Mouse (Mus musculus) stomach, embryonic 16.5 days (tissue): ENCODE data around the gene Pmpca. TPM values are rescaled to one million over a fixed set of nuclear protein-coding genes. Genes with fewer than 3 reads are reported as not detected.
A peak's percentile ranks its signal among the peaks of the same experiment; 100 is the strongest.

Experiments used
- ATAC-seq: fragments of 200-750 bp; cut with Nextera tagmentation; 2 replicates; pipeline ENCODE4 v1.8.0; 2017; ENCODE audit warnings: moderate number of reproducible peaks, moderate TSS enrichment; ENCODE audit not compliant: insufficient read depth, low FRiP score
- H3K27ac ChIP-seq: fragments of 300-500 bp; sonication (generic); 2 replicates; pipeline ENCODE4 v1.5.1; 2014; ENCODE audit warnings: low read length
- H3K27me3 ChIP-seq: fragments of 300-500 bp; sonication (generic); 2 replicates; pipeline ENCODE4 v1.6.1; 2014; ENCODE audit warnings: low read length, control low read depth, mixed read lengths; ENCODE audit not compliant: control insufficient read depth, insufficient read depth
- H3K36me3 ChIP-seq: fragments of 300-500 bp; sonication (generic); 2 replicates; pipeline ENCODE4 v1.6.1; 2014; ENCODE audit warnings: low read length; ENCODE audit not compliant: control insufficient read depth, insufficient read depth
- H3K4me1 ChIP-seq: fragments of 300-500 bp; sonication (generic); 2 replicates; pipeline ENCODE4 v1.6.1; 2014; ENCODE audit warnings: low read length, control low read depth, mixed read lengths; ENCODE audit not compliant: control insufficient read depth, insufficient read depth
- H3K4me2 ChIP-seq: fragments of 300-500 bp; sonication (generic); 2 replicates; pipeline ENCODE4 v1.6.1; 2014; ENCODE audit warnings: low read depth, low read length, mixed read lengths
- H3K4me3 ChIP-seq: fragments of 300-500 bp; sonication (generic); replicated peaks from 2 replicates; pipeline ENCODE4 v1.5.1; 2014; ENCODE audit warnings: mild to moderate bottlenecking, low read length
- H3K9ac ChIP-seq: fragments of 300-500 bp; sonication (generic); 2 replicates; pipeline ENCODE4 v1.6.1; 2014; ENCODE audit warnings: low read length
- H3K9me3 ChIP-seq: fragments of 300-500 bp; sonication (generic); replicated peaks from 2 replicates; pipeline ENCODE4 v1.6.1; 2016; ENCODE audit warnings: low read length, control low read depth; ENCODE audit not compliant: control insufficient read depth
- WGBS: fragments of 180-500 bp; shearing (Covaris S2); extraction: QIAGEN DNeasy Blood & Tissue Kit; methylation state at CpG from one replicate; pipeline ENCODE4 v1.1.7; 2014; 5-methylcytosine and 5-hydroxymethylcytosine counted together
- polyA plus RNA-seq: library from polyadenylated mRNA; unstranded; fragments of >200 nt; fragmentation: Nextera tagmentation; extraction: Ambion mirVana; gene quantifications from 2 replicates; pipeline ENCODE4 v1.2.1, GENCODE M21; 2015

Gene Pmpca
- polyA plus RNA-seq, 1 experiment from 2014 or later: 97.0 TPM

DNA sequence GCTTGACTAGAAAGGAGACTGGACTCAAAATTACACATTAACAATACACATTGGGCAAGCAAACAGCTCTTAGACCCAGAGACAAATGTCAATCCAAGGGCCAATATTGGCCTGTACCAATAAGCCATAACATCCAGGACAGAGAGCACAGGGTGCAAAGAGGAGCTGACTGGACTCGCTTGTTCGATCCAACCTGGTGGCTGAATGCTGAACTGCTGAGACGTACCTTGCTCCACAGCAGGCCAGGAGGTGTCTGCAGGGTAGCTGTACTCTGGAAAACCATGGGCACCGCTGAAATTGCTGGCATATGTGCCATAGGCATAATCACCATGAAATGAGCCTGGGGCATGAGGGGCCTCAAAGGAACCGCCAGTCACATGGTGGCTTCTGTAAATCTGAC lies 40.7 kb downstream of the Pmpca start:
- no peaks in the 10 kb centered on the region for H3K4me1 ChIP-seq
- H3K27ac ChIP-seq: no peak overlapping the region
- H3K4me3 ChIP-seq: no peak overlapping the region
- 93% methylated on average over 5 of the region's 5 CpGs for WGBS
- peaks cover 45% of the 10 kb centered on the region for H3K36me3 ChIP-seq
- no peak overlapping the region for H3K9ac ChIP-seq
- H3K4me2 ChIP-seq: no peak overlapping the region
- H3K27me3 ChIP-seq: no peaks in the 10 kb centered on the region
- ATAC-seq: no peak
- no peaks in the 10 kb centered on the region for H3K9me3 ChIP-seq

DNA sequence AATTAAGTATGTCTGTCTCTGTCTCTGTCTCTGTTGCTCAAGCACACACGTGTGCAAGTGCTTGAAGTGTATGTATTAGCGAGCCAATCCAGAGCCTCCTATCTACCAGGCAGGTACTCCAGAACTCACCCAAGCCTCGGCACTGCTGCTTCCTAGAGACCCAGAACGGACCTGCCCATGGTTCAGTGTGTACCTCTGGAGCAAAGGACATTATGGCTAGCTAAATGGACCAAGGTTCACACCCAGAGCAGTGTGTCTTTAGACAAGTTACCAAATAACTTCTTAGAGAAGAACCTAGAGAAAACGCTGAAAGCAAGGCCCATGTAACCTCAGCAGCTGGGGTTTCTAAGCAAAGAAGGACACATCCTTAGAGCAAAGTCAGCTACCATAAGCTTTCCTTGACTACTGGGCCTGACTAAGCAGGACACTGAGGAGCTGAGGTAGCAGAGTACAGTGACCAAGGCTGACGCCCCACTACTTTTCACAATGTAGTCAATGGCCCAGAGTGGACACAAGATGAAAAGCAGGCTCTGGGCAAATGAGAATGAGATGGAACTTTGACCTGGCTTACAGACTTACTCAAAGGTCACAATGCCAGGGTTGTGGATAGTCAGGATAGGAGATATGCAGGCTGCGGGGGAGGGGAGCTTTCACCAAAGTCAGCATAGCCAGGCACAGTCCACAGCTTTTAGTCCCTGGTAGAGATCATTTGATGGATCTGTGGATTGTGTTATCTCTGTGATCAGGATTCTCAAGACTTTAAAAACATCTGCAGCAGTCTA lies 45.8 kb downstream of the Pmpca start:
- Histone ChIP-seq H3K4me1 (peaks cover 19% of the 10 kb centered on the region), H3K27ac (no peak overlapping the region), H3K27me3 (no peaks in the 10 kb centered on the region), H3K36me3 (peaks cover 28% of the 10 kb centered on the region), H3K9me3 (no peaks in the 10 kb centered on the region), H3K4me3 (no peak overlapping the region), H3K4me2 (no peak overlapping the region), H3K9ac (no peak overlapping the region)
- 89% methylated on average over 7 of the region's 7 CpGs for WGBS
- ATAC-seq: no peak

DNA sequence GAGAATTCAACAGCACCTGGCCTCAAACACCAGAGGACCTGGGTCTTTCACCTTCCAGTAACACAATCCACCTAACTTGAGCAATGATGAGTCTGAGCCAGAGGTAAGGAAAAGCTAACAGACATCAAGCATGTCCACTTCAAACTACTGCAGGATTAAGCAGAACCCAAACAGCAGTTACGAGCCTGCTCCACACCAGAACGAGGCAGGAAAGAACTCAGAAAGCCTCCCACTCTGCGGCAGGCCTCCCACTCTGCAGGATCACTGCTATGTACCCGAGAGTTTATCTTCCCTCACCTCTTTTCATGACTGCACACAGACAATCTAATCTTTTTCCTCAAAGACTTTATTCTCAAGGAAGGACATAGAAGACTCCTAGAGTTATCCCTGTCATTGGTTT lies 48.1 kb downstream of the Pmpca start:
- ATAC-seq: no peak
- no peaks in the 10 kb centered on the region for H3K9me3 ChIP-seq
- no peak overlapping the region; the same call in 1 of the 2 replicates for H3K9ac ChIP-seq
- WGBS: 55% methylated on average over 4 of the region's 4 CpGs
- H3K4me2 ChIP-seq: no peak overlapping the region
- H3K4me3 ChIP-seq: no peak overlapping the region
- H3K27ac ChIP-seq: no peak overlapping the region
- H3K36me3 ChIP-seq: peaks cover 17% of the 10 kb centered on the region
- no peaks in the 10 kb centered on the region for H3K27me3 ChIP-seq
- H3K4me1 ChIP-seq: peaks cover 19% of the 10 kb centered on the region

DNA sequence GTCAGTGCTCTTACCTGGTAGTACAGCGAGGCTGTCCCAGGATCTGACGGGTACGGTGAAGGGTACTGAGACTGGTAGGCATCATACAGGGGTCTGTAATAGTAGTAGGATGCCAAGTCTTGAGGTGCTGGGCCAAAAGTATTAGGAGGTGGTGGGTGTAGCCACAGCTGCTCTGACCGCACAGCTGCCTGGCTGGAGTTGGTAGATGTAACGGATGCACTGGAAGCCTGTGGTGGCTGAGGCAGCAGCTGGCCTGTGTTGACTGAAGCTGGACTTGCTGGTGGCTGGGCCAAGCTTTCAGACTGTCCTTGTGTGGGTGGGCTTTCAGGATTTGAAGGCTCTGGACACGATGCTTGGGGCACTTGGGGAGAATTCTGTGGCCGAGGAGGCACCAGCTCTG lies 49.2 kb downstream of the Pmpca start:
- 86% methylated on average over 7 of the region's 7 CpGs for WGBS
- H3K36me3 ChIP-seq: peaks cover 17% of the 10 kb centered on the region
- no peaks in the 10 kb centered on the region for H3K27me3 ChIP-seq
- peaks cover 24% of the 10 kb centered on the region for H3K4me1 ChIP-seq
- H3K4me3 ChIP-seq: no peak overlapping the region
- peak overlapping the region; percentile 39 for H3K9ac ChIP-seq
- H3K9me3 ChIP-seq: no peaks in the 10 kb centered on the region
- ATAC-seq: no peak; the same call in 1 of the 2 replicates
- no peak overlapping the region for H3K4me2 ChIP-seq
- no peak overlapping the region for H3K27ac ChIP-seq

DNA sequence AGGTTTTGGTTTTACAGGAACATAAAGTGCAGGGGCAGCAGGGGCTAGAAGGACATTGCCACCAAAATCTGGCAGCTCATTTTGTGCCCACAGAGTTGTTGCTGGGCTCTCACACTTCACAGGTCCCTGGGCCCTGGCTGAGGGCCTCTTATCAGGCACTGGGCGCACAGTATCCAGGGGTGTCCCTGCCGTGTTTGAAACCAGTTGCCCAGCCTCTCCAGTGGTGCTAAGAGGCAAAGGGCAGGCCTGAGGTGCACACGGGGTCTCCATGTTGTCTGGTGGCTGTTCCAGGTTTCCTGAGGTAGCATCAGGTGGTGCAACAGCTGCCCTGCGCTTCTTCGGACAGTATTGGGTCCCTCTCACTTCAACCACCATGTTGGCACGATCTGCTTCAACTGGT lies 50.5 kb downstream of the Pmpca start:
- ATAC-seq: no peak
- Histone ChIP-seq H3K27ac (no peak overlapping the region), H3K9ac (no peak overlapping the region), H3K4me2 (no peak overlapping the region), H3K4me3 (no peak overlapping the region), H3K9me3 (no peaks in the 10 kb centered on the region), H3K36me3 (peaks cover 13% of the 10 kb centered on the region), H3K27me3 (no peaks in the 10 kb centered on the region), H3K4me1 (peaks cover 30% of the 10 kb centered on the region)
- WGBS: 90% methylated on average over 6 of the region's 6 CpGs

DNA sequence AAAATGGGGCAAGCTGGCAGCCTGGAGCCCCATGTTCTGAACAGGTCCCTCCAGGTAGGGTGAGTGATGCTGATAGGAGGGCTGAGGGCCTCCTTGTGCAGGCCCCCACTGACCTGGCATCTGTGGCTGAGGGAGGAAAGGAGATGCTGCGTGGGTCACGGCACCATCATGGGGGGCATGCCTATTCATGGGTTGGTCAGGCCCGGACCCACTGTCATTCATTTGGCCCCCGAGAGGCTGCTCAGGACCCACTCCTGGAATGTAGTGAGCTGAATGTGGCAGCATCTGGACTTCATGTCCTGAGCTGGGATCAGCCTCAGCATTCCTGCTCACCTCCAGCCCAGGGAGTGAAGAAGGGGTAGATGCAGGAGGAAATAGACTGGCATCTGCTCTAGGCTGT lies 52.1 kb downstream of the Pmpca start:
- peaks cover 30% of the 10 kb centered on the region for H3K4me1 ChIP-seq
- H3K9me3 ChIP-seq: no peaks in the 10 kb centered on the region
- no peak overlapping the region for H3K4me3 ChIP-seq
- H3K36me3 ChIP-seq: peaks cover 7% of the 10 kb centered on the region; the same call in 1 of the 2 replicates
- no peaks in the 10 kb centered on the region for H3K27me3 ChIP-seq
- no peak overlapping the region for H3K27ac ChIP-seq
- no peak overlapping the region for H3K4me2 ChIP-seq
- WGBS: 94% methylated on average over 4 of the region's 4 CpGs
- no peak overlapping the region for H3K9ac ChIP-seq
- no peak for ATAC-seq

DNA sequence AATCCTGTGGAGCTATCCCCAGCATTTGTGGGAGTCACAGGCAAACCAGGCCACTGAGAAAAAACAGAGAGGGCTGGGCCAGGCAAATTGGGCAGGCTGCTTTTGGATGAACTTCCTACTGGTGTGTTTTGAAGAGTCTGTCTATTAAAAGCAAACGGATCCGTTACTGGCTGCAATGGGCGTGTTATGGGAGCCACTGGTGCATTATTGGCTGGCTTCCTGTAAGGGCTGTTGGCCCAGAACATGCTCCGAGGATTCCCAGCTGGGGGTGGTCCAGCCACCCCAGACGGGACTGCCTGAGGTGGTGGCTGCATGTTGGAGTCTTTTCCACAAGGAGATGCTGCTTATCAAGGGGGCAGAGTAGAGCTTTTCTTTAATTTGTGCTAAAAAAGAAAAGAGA lies 52.5 kb downstream of the Pmpca start:
- WGBS: 66% methylated on average over 5 of the region's 5 CpGs
- no peak overlapping the region for H3K4me2 ChIP-seq
- no peak overlapping the region for H3K4me3 ChIP-seq
- H3K36me3 ChIP-seq: peaks cover 7% of the 10 kb centered on the region; the same call in 1 of the 2 replicates
- no peak for ATAC-seq
- no peak overlapping the region for H3K27ac ChIP-seq
- H3K9ac ChIP-seq: no peak overlapping the region
- no peaks in the 10 kb centered on the region for H3K27me3 ChIP-seq
- peaks cover 33% of the 10 kb centered on the region for H3K4me1 ChIP-seq
- H3K9me3 ChIP-seq: no peaks in the 10 kb centered on the region

DNA sequence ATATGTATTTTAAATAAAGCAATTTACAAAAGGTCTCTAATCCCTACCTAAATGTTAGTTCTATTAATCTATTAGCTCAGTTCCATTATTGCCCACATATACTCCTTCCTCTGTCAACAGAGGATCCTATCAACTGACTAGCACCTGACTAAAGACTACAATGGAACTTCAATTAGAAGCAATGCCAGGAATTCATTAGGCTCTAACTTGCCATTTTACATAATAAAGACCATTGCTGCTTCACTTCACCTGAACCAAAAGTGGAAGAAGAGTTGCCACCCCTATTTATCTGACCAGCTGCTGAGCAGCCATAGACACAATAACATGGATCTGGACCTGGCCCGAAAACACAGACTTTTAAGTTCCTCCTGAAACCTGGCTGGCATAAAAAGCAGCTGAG lies 53.7 kb downstream of the Pmpca start:
- Histone ChIP-seq H3K36me3 (peaks cover 7% of the 10 kb centered on the region; the same call in 1 of the 2 replicates), H3K9ac (no peak overlapping the region), H3K4me1 (peaks cover 30% of the 10 kb centered on the region), H3K27ac (no peak overlapping the region), H3K4me3 (no peak overlapping the region), H3K9me3 (no peaks in the 10 kb centered on the region), H3K27me3 (no peaks in the 10 kb centered on the region), H3K4me2 (peak overlapping the region; percentile 65)
- 91% methylated on average over 1 of the region's 1 CpGs for WGBS
- ATAC-seq: no peak

DNA sequence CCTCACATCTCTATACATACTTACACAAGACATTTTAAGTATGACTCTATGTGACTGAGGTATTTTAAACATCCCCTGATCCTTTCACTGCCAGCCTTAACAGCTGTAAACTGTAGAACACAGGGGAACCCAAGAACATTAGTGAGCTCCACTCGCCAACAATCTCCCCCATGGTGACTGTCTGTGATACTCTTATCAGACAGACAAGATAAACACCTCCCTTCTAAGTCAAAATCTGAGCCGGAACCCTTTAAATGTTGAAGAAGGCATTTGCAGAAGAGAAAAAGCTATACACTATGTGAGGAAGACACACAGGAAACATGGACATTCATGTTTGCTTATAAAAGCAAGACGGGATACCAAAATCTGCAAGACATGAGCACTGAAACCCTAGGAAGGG lies 54.7 kb downstream of the Pmpca start:
- no peak for ATAC-seq
- Histone ChIP-seq H3K4me1 (peaks cover 22% of the 10 kb centered on the region), H3K27ac (no peak overlapping the region), H3K9ac (peak overlapping the region; percentile 91), H3K9me3 (no peaks in the 10 kb centered on the region), H3K4me2 (peak overlapping the region; percentile 65), H3K27me3 (no peaks in the 10 kb centered on the region), H3K36me3 (peaks cover 7% of the 10 kb centered on the region; the same call in 1 of the 2 replicates), H3K4me3 (peak overlapping the region; percentile 93)
- 8% methylated on average over 3 of the region's 3 CpGs for WGBS
